Mouse (Mus musculus) mouse embryonic stem cell (cell line): ENCODE measurements around the gene Tbc1d1.

ENCODE experiments used
- in situ Hi-C, 2 experiments: fragments of 300-500 bp; cut with MboI; formaldehyde crosslinking; loops; 1 replicate in 1 of 2; 3 replicates in 1 of 2; pipeline ENCODE4 v1.14.3; 2019 to 2020; ENCODE audit warnings: low sequenced_read_pairs in 2 of 2, low pct_unique_long_range_greater_than_20kb in 1 of 2, mixed read lengths in 1 of 2; ENCODE audit not compliant: unreplicated experiment in 1 of 2

Gene Tbc1d1

GRCm38 (mm10) chr5:64380698-64381375 lies 224.7 kb downstream of the Tbc1d1 start:
- in situ Hi-C loops, result loop anchor here (10.0 kb wide), 3 partner anchors 124 to 484 kb away; no protein-coding TSS in a partner anchor

- in situ Hi-C loops, result loop anchor here (10.0 kb wide), 3 partner anchors 123 to 483 kb away; no protein-coding TSS in a partner anchor
Measured at GRCm38 (mm10) chr5:64381538-64381937, 225.4 kb downstream of the Tbc1d1 start.

DNA sequence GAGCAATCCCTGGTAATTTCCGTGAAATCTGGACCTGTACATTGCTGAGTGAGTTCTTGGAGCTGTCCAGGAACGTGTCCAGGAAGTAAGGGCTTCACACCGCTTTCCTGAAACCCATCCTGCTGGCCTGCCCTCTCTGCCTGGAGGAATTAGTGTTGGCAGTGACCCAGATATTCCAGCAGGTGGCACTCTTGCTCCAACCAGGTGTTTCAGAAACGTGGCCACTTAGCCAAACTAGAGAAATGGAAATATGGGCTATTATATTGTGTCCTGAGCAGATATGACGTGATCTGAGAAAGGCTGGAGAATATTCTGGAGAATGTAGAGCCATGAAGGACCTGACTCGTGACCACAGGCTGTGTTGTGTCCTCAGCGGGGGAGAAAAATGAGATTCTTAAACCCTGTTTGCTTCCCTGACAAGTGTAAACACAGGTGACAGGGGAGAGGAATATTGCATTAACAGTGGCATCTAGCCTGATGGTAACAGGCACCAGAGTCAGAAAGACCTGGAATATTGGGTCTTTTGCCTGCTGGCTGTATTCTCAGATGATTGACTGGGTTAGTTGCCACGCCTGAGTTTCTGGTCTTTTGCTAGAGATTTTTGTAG lies 226.4 kb downstream of the Tbc1d1 start:
- in situ Hi-C loops, result loop anchor here (10.0 kb wide), 3 partner anchors 122 to 482 kb away; no protein-coding TSS in a partner anchor

DNA sequence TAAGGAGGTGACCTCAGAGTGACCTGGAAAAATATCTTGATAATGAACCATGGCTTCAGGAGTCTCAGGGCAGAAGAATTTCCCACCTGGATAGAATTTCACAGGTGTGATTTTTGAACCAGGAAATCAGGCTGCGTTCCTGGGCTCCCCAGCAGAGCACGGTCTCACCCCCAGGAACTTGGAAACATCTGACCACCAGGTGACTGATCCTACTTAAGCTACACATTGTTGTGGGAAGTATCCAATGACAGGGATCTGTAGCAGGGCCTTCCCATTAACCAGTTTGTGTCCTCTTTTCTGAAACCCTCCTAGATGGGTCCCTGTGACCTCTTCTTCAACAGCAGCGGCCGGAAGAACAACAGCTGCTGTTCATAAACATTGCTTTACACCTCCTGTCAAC lies 227.1 kb downstream of the Tbc1d1 start:
- in situ Hi-C loops, result loop anchor here (10.0 kb wide), 3 partner anchors 122 to 482 kb away; no protein-coding TSS in a partner anchor

GRCm38 (mm10) chr5:64384546-64384945 lies 228.4 kb downstream of the Tbc1d1 start:
- in situ Hi-C loops, result loop anchor here (10.0 kb wide), 3 partner anchors 120 to 480 kb away; no protein-coding TSS in a partner anchor

DNA sequence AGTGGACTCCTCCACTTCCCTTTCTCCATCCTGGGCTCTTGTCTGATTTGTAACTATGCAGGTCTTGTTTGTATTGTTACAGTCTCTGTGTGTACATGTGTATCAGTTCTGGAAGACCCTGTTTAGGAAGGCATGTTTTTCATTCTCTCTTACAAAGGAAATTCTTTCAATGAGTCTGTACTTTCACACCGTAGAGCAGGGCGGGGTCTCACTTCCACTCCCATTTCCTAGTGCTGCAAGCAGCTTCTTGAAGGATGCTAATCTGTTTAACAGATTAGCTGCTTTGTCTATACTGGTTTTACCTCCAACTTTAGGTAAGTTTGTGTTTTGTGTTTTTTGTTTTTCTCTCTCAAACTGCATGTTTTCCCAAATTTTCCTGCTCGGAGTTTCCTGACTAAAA lies 230.9 kb downstream of the Tbc1d1 start:
- in situ Hi-C loops, result loop anchor here (5.0 to 10.0 kb wide), 4 partner anchors 118 to 478 kb away; no protein-coding TSS in a partner anchor

GRCm38 (mm10) chr5:64389202-64389929 lies 233.3 kb downstream of the Tbc1d1 start:
- in situ Hi-C loops, result loop anchor here (5.0 to 10.0 kb wide), 4 partner anchors 115 to 475 kb away; no protein-coding TSS in a partner anchor

- in situ Hi-C loops, result no loop called here
Measured at GRCm38 (mm10) chr5:64391346-64391745, 235.2 kb downstream of the Tbc1d1 start.

DNA sequence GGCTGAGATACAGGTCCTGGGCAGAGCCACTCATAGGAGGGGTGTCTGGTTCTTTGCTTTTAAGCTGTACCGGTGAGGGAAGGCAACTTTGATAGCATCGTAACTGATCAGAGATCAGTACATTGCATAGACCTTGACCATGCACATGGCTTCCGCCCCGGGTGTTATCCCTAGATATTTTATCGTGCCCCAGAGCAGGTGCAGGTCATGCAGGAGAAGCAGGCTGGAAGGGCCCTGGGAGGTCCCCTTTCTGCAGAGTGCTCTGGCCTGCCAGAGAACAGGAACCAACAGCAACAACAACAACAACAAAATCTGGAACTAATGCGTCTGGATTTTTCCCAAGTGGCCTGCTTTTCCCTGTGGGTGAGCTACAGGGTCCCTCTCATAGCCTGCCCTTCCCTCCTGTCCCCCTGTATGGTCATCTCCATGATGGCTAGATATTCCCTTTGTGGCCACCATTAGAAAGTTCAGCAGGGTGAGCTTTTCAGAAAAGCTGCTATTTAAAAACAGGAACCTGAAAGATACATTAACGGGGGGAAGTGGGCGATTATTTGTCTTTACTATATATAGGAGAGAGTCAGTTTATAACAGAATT lies 236.4 kb downstream of the Tbc1d1 start:
- in situ Hi-C loops, result no loop called here

DNA sequence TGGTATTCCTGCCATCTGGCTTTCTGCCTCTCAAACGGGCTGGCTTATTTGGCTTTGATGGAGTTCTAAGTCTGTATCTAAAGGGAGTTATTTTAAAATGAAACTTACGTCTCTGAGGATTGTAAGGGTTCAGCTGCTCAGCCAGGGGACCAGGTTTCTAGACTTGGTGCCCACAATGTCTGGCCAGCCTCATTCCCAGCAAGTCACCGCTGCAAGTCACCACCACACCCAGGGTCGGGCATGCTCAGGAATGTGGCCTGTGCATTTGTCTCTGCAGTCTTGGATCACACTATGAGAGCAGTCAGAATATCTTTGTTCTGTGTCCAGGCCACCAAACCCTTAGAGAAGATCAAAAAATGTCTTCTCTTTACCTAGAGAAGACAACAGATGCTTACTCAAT lies 237.4 kb downstream of the Tbc1d1 start:
- in situ Hi-C loops, result no loop called here

DNA sequence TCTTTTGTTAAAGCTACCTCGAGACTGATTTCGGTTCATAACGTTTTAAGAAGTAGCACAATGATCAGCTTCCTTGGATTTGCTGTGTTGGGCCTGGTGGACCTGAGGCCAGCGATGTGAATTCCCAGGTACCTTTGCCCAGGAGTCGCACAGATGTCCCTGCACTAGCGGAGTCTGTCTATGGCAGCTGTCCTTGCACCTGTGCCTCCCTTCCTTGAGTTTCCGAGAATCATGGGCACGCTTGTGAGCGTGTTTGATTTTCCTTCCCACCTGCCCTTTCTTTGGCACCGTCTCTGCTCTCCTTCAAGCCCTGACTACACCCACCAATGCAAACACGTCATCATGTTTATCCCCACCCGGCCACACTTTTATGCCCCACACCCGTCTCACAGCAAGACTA lies 242.1 kb downstream of the Tbc1d1 start:
- in situ Hi-C loops, result no loop called here

- in situ Hi-C loops, result no loop called here
Measured at GRCm38 (mm10) chr5:64400742-64401141, 244.6 kb downstream of the Tbc1d1 start.
